Mouse (Mus musculus) kidney, adult 2 months (tissue): ENCODE measurements around the gene Farsa. TPM values are rescaled to one million over a fixed set of nuclear protein-coding genes. Genes with fewer than 3 reads are reported as not detected.
"Not testable (repeated sequence)": the region's sequence is repeated elsewhere in the genome, so short reads cannot be mapped to it uniquely, and the experiment has no call there.

Experiments
- DNase-seq: peaks from one replicate; pipeline ENCODE4 v3.0.0; 2021
- H3K27ac ChIP-seq: fragments of 200-500 bp; 2 replicates; pipeline ENCODE4 v1.5.1; 2012; ENCODE audit warnings: low read depth, low read length, control low read depth, inconsistent platforms; ENCODE audit not compliant: insufficient read depth
- H3K27me3 ChIP-seq: fragments of 200-500 bp; replicated peaks from 2 replicates; pipeline ENCODE4 v1.6.1; 2012; ENCODE audit warnings: mild to moderate bottlenecking, moderate library complexity, low read length, inconsistent platforms; ENCODE audit not compliant: control insufficient read depth, insufficient read depth
- H3K36me3 ChIP-seq: fragments of 200-500 bp; 2 replicates; pipeline ENCODE4 v1.6.1; 2012; ENCODE audit warnings: mild to moderate bottlenecking, moderate library complexity, low read length, inconsistent platforms; ENCODE audit not compliant: control insufficient read depth, insufficient read depth
- H3K4me1 ChIP-seq: fragments of 200-500 bp; 2 replicates; pipeline ENCODE4 v1.6.1; 2011; ENCODE audit warnings: low read length; ENCODE audit not compliant: control insufficient read depth, insufficient read depth
- H3K4me3 ChIP-seq: fragments of 200-500 bp; 2 replicates; pipeline ENCODE4 v1.5.1; 2011; ENCODE audit warnings: mild to moderate bottlenecking, low read depth, low read length, control low read depth; ENCODE audit not compliant: insufficient read depth
- CTCF ChIP-seq: fragments of 200-500 bp; conservative IDR thresholded peaks from 2 replicates; pipeline ENCODE4 v1.5.1; 2011; ENCODE audit warnings: low read depth, mild to moderate bottlenecking, control low read depth, low read length, moderate library complexity, mixed read lengths; ENCODE audit not compliant: insufficient read depth, insufficient read length
- POLR2A ChIP-seq: fragments of 200-500 bp; IDR thresholded peaks from one replicate; pipeline ENCODE4 v1.6.1; 2011; ENCODE audit warnings: low read depth, low read length, control low read depth
- WGBS: fragments of 180-500 bp; shearing (Covaris S2); methylation state at CpG from one replicate; pipeline ENCODE4 v1.1.7; 2018; 5-methylcytosine and 5-hydroxymethylcytosine counted together
- polyA plus RNA-seq: library from polyadenylated mRNA; depleted of rRNA; stranded (reverse); fragments of >200 nt; gene quantifications from 2 replicates; pipeline ENCODE4 v1.2.3, GENCODE M21; 2012

Gene Farsa
- polyA plus RNA-seq, 1 experiment: 37.6 TPM

DNA sequence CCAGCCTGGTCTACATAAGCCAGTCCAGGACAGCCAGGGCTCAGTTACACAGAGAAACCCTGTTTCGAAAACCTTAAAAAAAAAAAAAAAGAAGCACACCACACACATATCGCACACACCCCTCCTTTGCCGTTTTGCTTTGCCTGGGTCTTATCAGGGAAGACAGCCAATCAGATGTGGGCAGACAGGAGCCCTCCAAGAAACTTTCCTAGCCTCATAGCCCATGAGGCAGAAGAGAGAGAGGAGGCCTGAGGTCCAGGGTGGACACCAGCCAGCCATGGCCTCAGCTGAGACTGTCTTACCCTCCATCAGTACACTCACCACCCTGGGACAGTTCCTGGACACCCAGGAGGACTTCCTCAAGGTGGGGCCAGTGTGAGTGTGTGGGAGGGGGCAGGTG is 45.0 kb downstream of the Farsa start, which contains the start of gene Klf1:
TSS of gene Klf1 (plus strand) at position 177 of the 400 bp plus-strand sequence.
- WGBS: 81% methylated on average over 3 of the region's 3 CpGs
- no peaks in the 10 kb centered on the region for H3K36me3 ChIP-seq
- peak within 1 kb of the TSS; percentile 75 for H3K4me3 ChIP-seq
- TF ChIP-seq CTCF: no peak
- TF ChIP-seq POLR2A: no peak
- H3K27ac ChIP-seq: no peak within 1 kb of the TSS
- DNase-seq: no peak
- no peaks in the 10 kb centered on the region; the same call in 1 of the 2 replicates for H3K4me1 ChIP-seq
- H3K27me3 ChIP-seq: no peaks in the 10 kb centered on the region

DNA sequence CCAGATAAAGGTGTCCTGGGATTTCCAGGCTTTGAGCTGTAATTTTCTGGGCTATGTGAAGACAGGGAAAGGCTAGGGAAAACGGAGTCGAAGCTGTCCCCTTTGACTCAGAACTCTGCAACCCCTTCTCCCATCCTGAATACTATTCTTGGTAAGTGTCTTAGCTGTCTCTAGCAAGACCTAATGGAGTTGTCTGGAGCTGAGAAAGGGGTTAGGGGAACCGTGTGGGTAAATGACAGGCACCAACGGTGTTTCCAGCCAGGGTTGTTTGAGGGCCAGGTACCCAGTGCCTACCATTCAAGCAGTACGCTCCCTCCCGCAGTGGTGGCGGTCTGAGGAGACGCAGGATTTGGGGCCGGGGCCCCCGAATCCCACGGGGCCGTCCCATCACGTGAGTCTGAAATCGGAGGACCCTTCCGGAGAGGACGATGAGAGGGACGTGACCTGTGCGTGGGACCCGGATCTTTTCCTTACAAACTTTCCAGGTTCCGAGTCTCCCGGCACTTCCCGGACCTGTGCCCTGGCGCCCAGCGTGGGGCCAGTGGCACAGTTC is 45.7 kb downstream of the Farsa start:
- peak overlapping the region; percentile 75 for H3K4me3 ChIP-seq
- TF ChIP-seq CTCF: no peak
- no peak for TF ChIP-seq POLR2A
- no peaks in the 10 kb centered on the region for H3K27me3 ChIP-seq
- WGBS: 9% methylated on average over 24 of the region's 24 CpGs
- no peaks in the 10 kb centered on the region for H3K36me3 ChIP-seq
- H3K4me1 ChIP-seq: no peaks in the 10 kb centered on the region; the same call in 1 of the 2 replicates
- DNase-seq: no peak
- H3K27ac ChIP-seq: no peak overlapping the region

DNA sequence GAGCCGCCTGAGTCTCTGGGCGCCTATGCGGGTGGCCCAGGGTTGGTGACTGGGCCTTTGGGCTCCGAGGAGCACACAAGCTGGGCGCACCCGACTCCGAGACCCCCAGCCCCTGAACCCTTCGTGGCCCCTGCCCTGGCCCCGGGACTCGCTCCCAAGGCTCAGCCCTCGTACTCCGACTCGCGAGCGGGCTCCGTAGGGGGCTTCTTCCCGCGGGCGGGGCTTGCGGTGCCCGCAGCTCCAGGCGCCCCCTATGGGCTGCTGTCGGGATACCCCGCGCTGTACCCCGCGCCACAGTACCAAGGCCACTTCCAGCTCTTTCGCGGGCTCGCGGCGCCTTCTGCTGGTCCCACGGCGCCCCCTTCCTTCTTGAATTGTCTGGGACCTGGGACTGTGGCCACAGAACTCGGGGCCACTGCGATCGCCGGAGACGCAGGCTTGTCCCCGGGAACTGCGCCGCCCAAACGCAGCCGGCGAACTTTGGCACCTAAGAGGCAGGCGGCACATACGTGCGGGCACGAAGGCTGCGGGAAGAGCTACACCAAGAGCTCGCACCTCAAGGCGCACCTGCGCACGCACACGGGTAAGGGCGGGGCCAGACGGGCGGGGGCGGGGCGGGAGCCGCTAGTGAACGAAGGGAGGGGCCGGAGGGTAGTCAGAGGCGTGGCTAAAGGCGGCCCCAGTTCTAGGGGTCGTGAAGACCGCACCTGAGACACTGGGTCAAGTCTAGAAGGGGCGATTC is 46.3 kb downstream of the Farsa start:
- TF ChIP-seq POLR2A (no peak), CTCF (peak; percentile 69)
- peak overlapping the region; percentile 88 for H3K27ac ChIP-seq
- DNase-seq: peak; percentile 97
- WGBS: under 1% methylated on average over 68 of the region's 68 CpGs
- peak overlapping the region; percentile 75 for H3K4me3 ChIP-seq
- H3K4me1 ChIP-seq: no peaks in the 10 kb centered on the region; the same call in 1 of the 2 replicates
- no peaks in the 10 kb centered on the region for H3K27me3 ChIP-seq
- H3K36me3 ChIP-seq: no peaks in the 10 kb centered on the region

DNA sequence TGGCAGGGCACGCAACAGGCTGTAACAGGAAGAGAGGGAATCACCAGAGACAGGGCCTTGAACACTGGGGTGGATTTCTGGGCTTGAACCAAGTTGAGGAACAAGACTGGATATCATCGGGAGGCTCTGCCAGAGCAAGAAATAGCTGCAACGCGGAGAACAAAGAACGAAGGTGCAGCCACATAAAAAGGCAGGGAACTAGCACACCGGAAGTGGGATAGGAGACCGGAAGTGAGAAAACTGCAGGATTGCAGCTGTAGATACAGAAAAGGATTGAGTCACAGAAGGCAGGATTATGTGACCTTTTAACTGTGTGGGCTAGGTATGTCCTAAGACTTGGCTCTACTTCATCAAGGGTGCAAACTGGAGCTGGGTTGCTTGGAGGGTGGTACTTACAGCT is 47.6 kb downstream of the Farsa start:
- no peak for TF ChIP-seq CTCF
- TF ChIP-seq POLR2A: no peak
- no peak for DNase-seq
- Histone ChIP-seq H3K4me3 (no peak overlapping the region), H3K27ac (no peak overlapping the region), H3K27me3 (no peaks in the 10 kb centered on the region), H3K4me1 (no peaks in the 10 kb centered on the region; the same call in 1 of the 2 replicates), H3K36me3 (no peaks in the 10 kb centered on the region)
- 85% methylated on average over 7 of the region's 7 CpGs for WGBS

DNA sequence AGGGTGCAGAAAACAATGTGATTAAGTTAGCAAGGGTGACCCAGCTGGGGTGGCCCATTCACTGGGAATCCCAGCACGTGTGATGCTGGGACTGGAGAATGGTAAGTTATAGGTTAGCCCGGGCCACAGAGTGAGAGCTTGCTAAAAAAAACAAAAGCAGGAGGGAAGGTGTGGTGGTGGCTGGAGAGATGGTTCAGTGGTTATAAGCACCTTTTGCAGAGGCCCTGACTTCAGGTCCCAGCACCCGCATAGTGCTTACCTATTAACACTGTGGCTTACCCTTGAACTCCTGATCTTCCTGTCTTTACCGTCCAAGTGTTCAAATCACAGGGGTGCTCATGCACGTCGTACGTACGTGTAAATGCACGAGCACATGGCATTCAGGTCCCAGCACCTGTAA is 50.2 kb downstream of the Farsa start:
- DNase-seq: no peak
- no peaks in the 10 kb centered on the region; the same call in 1 of the 2 replicates for H3K4me1 ChIP-seq
- H3K27me3 ChIP-seq: no peaks in the 10 kb centered on the region
- H3K27ac ChIP-seq: no peak overlapping the region
- TF ChIP-seq POLR2A: no peak
- no peak for TF ChIP-seq CTCF
- no peaks in the 10 kb centered on the region for H3K36me3 ChIP-seq
- 77% methylated on average over 9 of the region's 9 CpGs for WGBS
- H3K4me3 ChIP-seq: no peak overlapping the region

DNA sequence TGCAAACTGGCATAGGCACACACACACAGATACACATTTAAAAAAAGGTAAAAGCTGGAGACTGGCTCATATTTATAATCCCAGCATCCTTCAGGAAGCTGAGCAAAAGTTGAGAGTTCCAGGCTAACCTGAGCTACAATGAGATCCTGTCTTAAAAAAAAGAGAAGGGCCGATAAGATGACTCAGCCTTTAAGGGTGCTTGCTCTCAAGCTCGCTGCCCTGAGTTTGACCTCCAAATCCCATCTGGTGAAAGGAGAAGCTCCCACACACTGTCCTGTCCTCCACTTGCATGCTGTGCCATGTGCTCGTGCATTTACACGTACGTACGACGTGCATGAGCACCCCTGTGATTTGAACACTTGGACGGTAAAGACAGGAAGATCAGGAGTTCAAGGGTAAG is 50.7 kb downstream of the Farsa start:
- no peak for TF ChIP-seq CTCF
- no peak for TF ChIP-seq POLR2A

DNA sequence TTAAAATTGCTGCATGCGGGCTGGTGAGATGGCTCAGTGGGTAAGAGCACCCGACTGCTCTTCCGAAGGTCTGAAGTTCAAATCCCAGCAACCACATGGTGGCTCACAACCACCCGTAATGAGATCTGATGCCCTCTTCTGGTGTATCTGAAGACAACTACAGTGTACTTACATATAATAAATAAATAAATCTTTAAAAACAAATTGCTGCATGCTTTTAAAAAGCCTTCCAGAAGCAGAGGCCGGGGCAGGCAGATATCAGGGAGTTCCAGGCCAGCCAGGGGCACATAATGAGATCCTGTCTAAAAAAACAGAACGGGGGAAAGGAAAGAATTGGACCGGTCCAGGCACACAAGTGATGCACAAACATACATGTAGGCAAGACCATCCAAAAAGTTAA is 51.2 kb downstream of the Farsa start:
- DNase-seq, H3K36me3 ChIP-seq, H3K27me3 ChIP-seq, H3K27ac ChIP-seq, H3K4me1 ChIP-seq: not testable (repeated sequence)
- WGBS: 12% methylated on average over 7 of the region's 7 CpGs
- peak overlapping the region; percentile 20; the same call in 1 of the 2 replicates for H3K4me3 ChIP-seq

More for the DNA sequence above, 50.7 kb downstream of the Farsa start:
- Histone ChIP-seq H3K27ac (no peak overlapping the region), H3K27me3 (no peaks in the 10 kb centered on the region), H3K4me3 (no peak overlapping the region), H3K36me3 (no peaks in the 10 kb centered on the region), H3K4me1 (no peaks in the 10 kb centered on the region; the same call in 1 of the 2 replicates)
- DNase-seq: no peak
- 47% methylated on average over 8 of the region's 8 CpGs for WGBS
